Mouse (Mus musculus): ENCODE data around the gene Vps54. TPM values are rescaled to one million over a fixed set of nuclear protein-coding genes. Genes with fewer than 3 reads are reported as not detected.

The Vps54 gene
- total and polyA plus RNA-seq, 3 experiments = 13.2 to 16.1 TPM; not detected in 1

- Histone ChIP-seq H3K4me3 (ENCODE audit: control insufficient read depth in 1 of 2, insufficient read depth in 1 of 2, low read depth in 2 of 2, low read length in 2 of 2) (no peak overlapping the region), H3K79me2 (ENCODE audit: control insufficient read depth, insufficient read depth, low read length, poor library complexity) (no peaks in the 10 kb centered on the region), H3K9ac (ENCODE audit: control insufficient read depth, low read depth, low read length, poor library complexity, severe bottlenecking) (no peak overlapping the region), H3K9me3 (replicated peaks; ENCODE audit: insufficient read depth, low read length) (no peaks in the 10 kb centered on the region), H3K36me3 (ENCODE audit: control insufficient read depth in 1 of 2, insufficient read depth in 2 of 2, low read length in 2 of 2) (peaks cover 0 to 12% of the 10 kb centered on the region in 2 experiments; a peak in 2 of 4 replicates), H3K4me1 (ENCODE audit: control insufficient read depth in 1 of 2, insufficient read depth in 2 of 2, low read length in 2 of 2) (peaks cover 3 to 9% of the 10 kb centered on the region in 2 experiments), H3K27me3 (ENCODE audit: control insufficient read depth in 1 of 2, insufficient read depth in 2 of 2, low read length in 2 of 2) (no peaks in the 10 kb centered on the region), H3K27ac (ENCODE audit: control insufficient read depth, low read depth, low read length) (no peak overlapping the region)
- DNase-seq (ENCODE audit: low read depth, low spot score) = no peak
- no peak for TF ChIP-seq ZKSCAN1 (IDR thresholded peaks at IDR 0.05; ENCODE audit: low read depth, low read length)
- no peak for TF ChIP-seq MAZ (IDR thresholded peaks at IDR 0.05; ENCODE audit: low read depth, low read length)
- TF ChIP-seq ETS1 (IDR thresholded peaks at IDR 0.05; ENCODE audit: low read depth, low read length) = no peak
- no peak for TF ChIP-seq RCOR1 (IDR thresholded peaks at IDR 0.05; ENCODE audit: low read depth, low read length)
- TF ChIP-seq ZMIZ1 (IDR thresholded peaks at IDR 0.05; ENCODE audit: low read depth, low read length) = no peak
- no peak for TF ChIP-seq ELF1 (IDR thresholded peaks at IDR 0.05; ENCODE audit: low read depth, low read length)
- no peak for TF ChIP-seq CHD1 (IDR thresholded peaks at IDR 0.05; ENCODE audit: low read depth, low read length)
- TF ChIP-seq MAFK (IDR thresholded peaks at IDR 0.05; ENCODE audit: borderline replicate concordance, low read depth, low read length) = no peak
- TF ChIP-seq POLR2AphosphoS5 (IDR thresholded peaks at IDR 0.05; ENCODE audit: borderline replicate concordance, low read depth, low read length) = no peak
- TF ChIP-seq JUND (IDR thresholded peaks at IDR 0.05; ENCODE audit: low read depth, low read length) = no peak
- no peak for TF ChIP-seq POLR2AphosphoS2 (IDR thresholded peaks at IDR 0.05; ENCODE audit: low read length)
- no peak for TF ChIP-seq KAT2A (conservative IDR thresholded peaks at IDR 0.05; ENCODE audit: low read depth, low read length)
These were observed 112.2 kb downstream of the Vps54 start for GRCm38 (mm10) chr11:21351296-21351695.

- DNase-seq (ENCODE audit: low read depth, low spot score) = no peak
- Histone ChIP-seq H3K9ac (ENCODE audit: control insufficient read depth, low read depth, low read length, poor library complexity, severe bottlenecking) (no peak overlapping the region), H3K4me1 (ENCODE audit: control insufficient read depth in 1 of 2, insufficient read depth in 2 of 2, low read length in 2 of 2) (no peaks in the 10 kb centered on the region), H3K79me2 (ENCODE audit: control insufficient read depth, insufficient read depth, low read length, poor library complexity) (no peaks in the 10 kb centered on the region), H3K36me3 (ENCODE audit: control insufficient read depth in 1 of 2, insufficient read depth in 2 of 2, low read length in 2 of 2) (no peaks in the 10 kb centered on the region), H3K4me3 (ENCODE audit: control insufficient read depth in 1 of 2, insufficient read depth in 1 of 2, low read depth in 2 of 2, low read length in 2 of 2) (no peak overlapping the region), H3K27ac (ENCODE audit: control insufficient read depth, low read depth, low read length) (no peak overlapping the region), H3K9me3 (replicated peaks; ENCODE audit: insufficient read depth, low read length) (no peaks in the 10 kb centered on the region), H3K27me3 (ENCODE audit: control insufficient read depth in 1 of 2, insufficient read depth in 2 of 2, low read length in 2 of 2) (no peaks in the 10 kb centered on the region)
- TF ChIP-seq MYB (IDR thresholded peaks at IDR 0.05; ENCODE audit: low read depth, low read length) (no peak), BHLHE40 (IDR thresholded peaks at IDR 0.05; ENCODE audit: borderline replicate concordance, low read depth, low read length) (no peak), USF1 (IDR thresholded peaks at IDR 0.05; ENCODE audit: low read depth, low read length) (no peak), MAZ (IDR thresholded peaks at IDR 0.05; ENCODE audit: low read depth, low read length) (no peak), ZC3H11A (IDR thresholded peaks at IDR 0.05; ENCODE audit: low read depth, low read length) (no peak), TBP (IDR thresholded peaks at IDR 0.05; ENCODE audit: low read depth, low read length) (no peak), NRF1 (IDR thresholded peaks at IDR 0.05; ENCODE audit: insufficient read depth, low read depth, low read length, poor library complexity, severe bottlenecking) (no peak), TCF12 (IDR thresholded peaks at IDR 0.05; ENCODE audit: low read depth, low read length) (no peak), ZKSCAN1 (IDR thresholded peaks at IDR 0.05; ENCODE audit: low read depth, low read length) (no peak), GABPA (IDR thresholded peaks at IDR 0.05; ENCODE audit: low read depth, low read length) (no peak)
These were observed 124.3 kb downstream of the Vps54 start for GRCm38 (mm10) chr11:21363144-21363940.

All from MEL (cell line).